Mouse (Mus musculus) MEL (cell line): ENCODE results near the gene Tmem182.

Experiments
- CTCF ChIP-seq, 3 experiments: IDR thresholded peaks in 2 of 3; conservative IDR thresholded peaks in 1 of 3; 2 replicates each; pipeline ENCODE4 v1.5.1; 2011 to 2012; ENCODE audit warnings: low read length in 3 of 3, low read depth in 2 of 3, mild to moderate bottlenecking in 2 of 3, improper control_type of control experiment in 1 of 3, inconsistent platforms in 1 of 3, mixed read lengths in 1 of 3, moderate library complexity in 1 of 3; ENCODE audit not compliant: control insufficient read depth in 1 of 3, insufficient read depth in 1 of 3, poor library complexity in 1 of 3, severe bottlenecking in 1 of 3
- EP300 ChIP-seq, 2 experiments: IDR thresholded peaks; 2 replicates each; pipeline ENCODE4 v1.6.1; 2011; ENCODE audit warnings: improper control_type of control experiment in 2 of 2, low read length in 2 of 2, low read depth in 1 of 2, mild to moderate bottlenecking in 1 of 2
- GATA1 ChIP-seq: IDR thresholded peaks from 2 replicates; pipeline ENCODE4 v1.6.1; 2011; ENCODE audit warnings: low read depth, low read length, improper control_type of control experiment
- MYB ChIP-seq: IDR thresholded peaks from 2 replicates; pipeline ENCODE4 v1.6.1; 2011; ENCODE audit warnings: mild to moderate bottlenecking, low read depth, low read length, improper control_type of control experiment
- NRF1 ChIP-seq: IDR thresholded peaks from 2 replicates; pipeline ENCODE4 v1.6.1; 2014; ENCODE audit warnings: low read depth, mild to moderate bottlenecking, inconsistent platforms, low read length, improper control_type of control experiment, moderate library complexity; ENCODE audit not compliant: poor library complexity, insufficient read depth, severe bottlenecking
- POLR2A ChIP-seq, 2 experiments: IDR thresholded peaks; 2 replicates each; pipeline ENCODE4 v1.6.1; 2011 to 2012; ENCODE audit warnings: low read length in 2 of 2, mild to moderate bottlenecking in 2 of 2, control low read depth in 1 of 2, improper control_type of control experiment in 1 of 2, low read depth in 1 of 2, moderate library complexity in 1 of 2; ENCODE audit not compliant: control insufficient read depth in 1 of 2, insufficient read depth in 1 of 2, poor library complexity in 1 of 2
- RAD21 ChIP-seq: IDR thresholded peaks from 2 replicates; pipeline ENCODE4 v1.6.1; 2011; ENCODE audit warnings: mild to moderate bottlenecking, low read depth, low read length, improper control_type of control experiment
- RCOR1 ChIP-seq: IDR thresholded peaks from 2 replicates; pipeline ENCODE4 v1.6.1; 2012; ENCODE audit warnings: low read depth, mild to moderate bottlenecking, inconsistent platforms, low read length, improper control_type of control experiment
- SMC3 ChIP-seq: IDR thresholded peaks from 2 replicates; pipeline ENCODE4 v1.6.1; 2011; ENCODE audit warnings: low read depth, low read length, improper control_type of control experiment
- ZKSCAN1 ChIP-seq: IDR thresholded peaks from 2 replicates; pipeline ENCODE4 v1.6.1; 2012; ENCODE audit warnings: low read depth, mild to moderate bottlenecking, inconsistent platforms, low read length, improper control_type of control experiment, moderate library complexity
- ZNF384 ChIP-seq: IDR thresholded peaks from 2 replicates; pipeline ENCODE4 v1.6.1; 2012; ENCODE audit warnings: low read depth, mild to moderate bottlenecking, inconsistent platforms, low read length, improper control_type of control experiment

GRCm38 (mm10) chr1:40887673-40888072, 82.3 kb downstream of the Tmem182 start:
- TF ChIP-seq CTCF (IDR thresholded peaks at IDR 0.05 in 2 of 3, conservative IDR thresholded peaks at IDR 0.05 in 1 of 3; ENCODE audit: control insufficient read depth in 1 of 3, insufficient read depth in 1 of 3, low read depth in 2 of 3, low read length in 3 of 3, poor library complexity in 1 of 3, severe bottlenecking in 1 of 3) (0 out of 6 replicates have a peak, but pooled peaks of 1 of the 3 experiments have one; percentile 7), NRF1 (no peak), EP300 (IDR thresholded peaks at IDR 0.05; ENCODE audit: low read depth in 1 of 2, low read length in 2 of 2) (no peak), MYB (no peak), ZNF384 (no peak), SMC3 (no peak), ZKSCAN1 (no peak), RCOR1 (no peak), GATA1 (no peak), RAD21 (no peak), POLR2A (IDR thresholded peaks at IDR 0.05; ENCODE audit: control insufficient read depth in 1 of 2, insufficient read depth in 1 of 2, low read depth in 1 of 2, low read length in 2 of 2, poor library complexity in 1 of 2) (no peak)
